Mouse (Mus musculus) E14TG2a.4 (cell line): ENCODE measurements around the gene Por.

Experiments used
- H3K27me3 ChIP-seq: 2 replicates; pipeline ENCODE4 v1.6.1; 2014; ENCODE audit warnings: low read length, control low read depth; ENCODE audit not compliant: insufficient read depth
- H3K36me3 ChIP-seq: 2 replicates; pipeline ENCODE4 v1.6.1; 2014; ENCODE audit warnings: low read length, control low read depth; ENCODE audit not compliant: insufficient read depth
- H3K4me1 ChIP-seq: replicated peaks from 2 replicates; pipeline ENCODE4 v1.6.1; 2014; ENCODE audit warnings: low read depth, low read length, control low read depth
- H3K4me3 ChIP-seq: replicated peaks from 2 replicates; pipeline ENCODE4 v1.5.1; 2014; ENCODE audit warnings: mild to moderate bottlenecking, low read length
- H3K9me3 ChIP-seq: 2 replicates; pipeline ENCODE4 v1.6.1; 2014; ENCODE audit warnings: low read length, control low read depth
- CTCF ChIP-seq: conservative IDR thresholded peaks from 2 replicates; pipeline ENCODE4 v1.5.1; 2014; ENCODE audit warnings: low read length
- NANOG ChIP-seq: IDR thresholded peaks from 2 replicates; pipeline ENCODE4 v1.6.1; 2014; ENCODE audit warnings: borderline replicate concordance, low read length, mixed read lengths
- POU5F1 ChIP-seq: IDR thresholded peaks from 2 replicates; pipeline ENCODE4 v1.6.1; 2014; ENCODE audit warnings: low read length, borderline replicate concordance

Gene Por

GRCm38 (mm10) chr5:135678481-135678880 lies 8.6 kb downstream of the Por start:
- 0 out of 2 replicates have a peak, but pooled peaks cover 3% of the 10 kb centered on the region for H3K9me3 ChIP-seq
- 0 out of 2 replicates have a peak, but pooled peaks cover 2% of the 10 kb centered on the region for H3K27me3 ChIP-seq
- H3K4me1 ChIP-seq = peaks cover 61% of the 10 kb centered on the region
- no peak for TF ChIP-seq POU5F1
- no peak for TF ChIP-seq CTCF
- TF ChIP-seq NANOG = no peak
- H3K36me3 ChIP-seq = no peaks in the 10 kb centered on the region
- H3K4me3 ChIP-seq = no peak overlapping the region

DNA sequence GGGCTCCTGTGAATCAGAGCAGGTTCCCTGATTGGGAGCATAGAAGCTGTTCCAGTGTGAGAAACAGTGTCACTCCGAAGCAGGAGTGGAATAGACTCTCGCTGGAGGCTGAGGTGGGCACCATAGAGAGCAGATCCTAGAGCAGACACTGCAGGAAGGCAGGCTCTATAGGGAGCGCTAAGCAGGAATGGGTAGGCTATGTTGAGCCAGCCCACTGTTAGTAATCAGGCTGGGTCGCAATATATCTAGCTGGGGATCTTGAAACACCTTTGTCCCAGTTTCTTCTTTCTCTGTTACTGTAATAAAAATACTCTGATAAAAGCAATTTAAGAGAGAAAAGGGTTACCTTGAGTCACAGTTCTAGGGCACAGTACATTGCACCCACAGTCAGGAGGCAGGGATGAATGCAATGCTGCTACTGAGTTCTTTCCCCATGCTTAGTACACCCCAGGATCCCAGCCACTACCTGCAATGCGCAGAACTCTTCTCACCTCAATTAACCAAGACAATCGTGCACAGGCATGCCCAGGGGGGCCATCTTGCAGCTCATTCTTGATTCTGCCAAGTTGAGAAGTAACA lies 11.2 kb downstream of the Por start:
- Histone ChIP-seq H3K27me3 (0 out of 2 replicates have a peak, but pooled peaks cover 2% of the 10 kb centered on the region), H3K4me3 (no peak overlapping the region), H3K36me3 (no peaks in the 10 kb centered on the region), H3K9me3 (0 out of 2 replicates have a peak, but pooled peaks cover 3% of the 10 kb centered on the region), H3K4me1 (peaks cover 51% of the 10 kb centered on the region)
- TF ChIP-seq POU5F1 (no peak), CTCF (no peak)

GRCm38 (mm10) chr5:135682009-135682408 lies 12.2 kb downstream of the Por start:
- TF ChIP-seq NANOG (no peak), POU5F1 (no peak), CTCF (no peak)
- Histone ChIP-seq H3K4me3 (no peak overlapping the region), H3K4me1 (peaks cover 51% of the 10 kb centered on the region)

GRCm38 (mm10) chr5:135682942-135683570 lies 13.2 kb downstream of the Por start:
- H3K4me1 ChIP-seq = peaks cover 50% of the 10 kb centered on the region
- H3K27me3 ChIP-seq = no peaks in the 10 kb centered on the region
- no peak overlapping the region for H3K4me3 ChIP-seq
- no peaks in the 10 kb centered on the region for H3K36me3 ChIP-seq
- H3K9me3 ChIP-seq = 0 out of 2 replicates have a peak, but pooled peaks cover 1% of the 10 kb centered on the region
- no peak for TF ChIP-seq POU5F1
- TF ChIP-seq NANOG = no peak
- no peak for TF ChIP-seq CTCF

More at GRCm38 (mm10) chr5:135682009-135682408, 12.2 kb downstream of the Por start:
- Histone ChIP-seq H3K36me3 (no peaks in the 10 kb centered on the region), H3K27me3 (no peaks in the 10 kb centered on the region), H3K9me3 (0 out of 2 replicates have a peak, but pooled peaks cover 3% of the 10 kb centered on the region)

DNA sequence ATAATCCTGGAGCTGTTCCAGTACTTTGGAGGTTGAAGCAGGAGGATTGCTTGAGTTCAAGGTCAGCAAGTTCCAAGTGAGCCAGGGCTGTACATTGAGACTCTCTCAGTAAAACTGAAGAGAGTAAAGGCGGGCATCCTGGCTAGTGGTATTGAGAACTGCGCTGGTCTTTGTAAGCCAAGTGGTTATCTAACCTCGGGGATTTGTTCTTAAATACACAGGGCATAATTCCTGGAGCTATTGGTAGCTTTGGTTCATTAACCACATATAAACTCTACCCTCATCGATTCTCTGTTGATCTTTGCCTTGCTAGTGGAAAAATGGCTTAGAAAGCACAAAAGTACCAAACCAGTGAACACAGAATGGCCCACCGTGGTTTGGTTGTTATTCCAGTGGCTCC lies 20.6 kb downstream of the Por start:
- Histone ChIP-seq H3K36me3 (peaks cover 4% of the 10 kb centered on the region; the same call in 1 of the 2 replicates), H3K27me3 (no peaks in the 10 kb centered on the region), H3K9me3 (no peaks in the 10 kb centered on the region), H3K4me1 (peaks cover 48% of the 10 kb centered on the region), H3K4me3 (no peak overlapping the region)
- no peak for TF ChIP-seq NANOG
- no peak for TF ChIP-seq CTCF
- no peak for TF ChIP-seq POU5F1

DNA sequence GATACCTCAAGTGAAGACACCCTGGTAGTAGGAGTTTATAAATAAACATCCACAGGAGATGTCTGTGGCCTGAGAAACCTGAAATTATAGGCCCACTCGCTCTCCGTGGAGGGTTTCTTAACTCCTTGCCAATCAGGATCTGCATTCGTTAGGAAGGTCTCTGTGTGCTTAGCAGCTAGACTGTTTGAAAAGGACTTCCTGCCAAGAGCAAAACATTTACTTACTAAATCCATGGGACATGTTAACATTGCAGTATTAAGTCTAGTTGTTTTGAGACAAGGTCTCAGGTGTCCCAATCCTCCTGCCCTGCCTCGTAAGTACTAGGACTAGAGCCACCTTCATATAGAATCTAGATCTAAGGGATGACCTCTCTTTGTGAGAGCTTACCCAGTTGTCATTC lies 21.4 kb downstream of the Por start:
- TF ChIP-seq NANOG = no peak
- TF ChIP-seq POU5F1 = no peak
- no peak for TF ChIP-seq CTCF

GRCm38 (mm10) chr5:135693281-135693853 lies 23.5 kb downstream of the Por start:
- Histone ChIP-seq H3K36me3 (peaks cover 4% of the 10 kb centered on the region; the same call in 1 of the 2 replicates), H3K27me3 (no peaks in the 10 kb centered on the region), H3K4me1 (peaks cover 34% of the 10 kb centered on the region), H3K4me3 (no peak overlapping the region), H3K9me3 (no peaks in the 10 kb centered on the region)
- TF ChIP-seq NANOG (no peak), CTCF (no peak), POU5F1 (no peak)

More for the DNA sequence above, 21.4 kb downstream of the Por start:
- H3K4me3 ChIP-seq = no peak overlapping the region
- H3K27me3 ChIP-seq = no peaks in the 10 kb centered on the region
- H3K36me3 ChIP-seq = peaks cover 4% of the 10 kb centered on the region; the same call in 1 of the 2 replicates
- peaks cover 43% of the 10 kb centered on the region for H3K4me1 ChIP-seq
- no peaks in the 10 kb centered on the region for H3K9me3 ChIP-seq

DNA sequence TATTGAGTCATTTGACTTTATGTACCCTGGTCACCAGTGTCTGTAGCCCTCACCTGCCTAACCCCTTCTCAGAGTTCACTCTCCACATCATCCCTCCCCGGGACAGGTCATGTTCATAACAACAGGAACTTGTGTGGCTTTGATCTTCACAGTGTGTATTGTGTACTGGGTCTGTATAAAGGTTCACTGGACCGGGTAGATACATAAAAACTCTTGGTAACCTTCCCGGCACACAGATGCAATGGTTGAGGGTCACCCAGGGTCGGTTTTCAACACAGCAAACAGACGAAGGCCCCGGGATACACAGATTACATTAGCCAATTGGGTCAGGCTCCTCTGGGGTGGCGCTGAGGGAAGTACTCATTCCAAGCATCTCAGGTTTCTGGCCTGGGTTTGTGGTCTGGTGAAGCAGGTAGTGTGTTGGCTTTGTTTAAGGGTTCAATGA lies 25.5 kb downstream of the Por start:
- peaks cover 4% of the 10 kb centered on the region; the same call in 1 of the 2 replicates for H3K36me3 ChIP-seq
- H3K9me3 ChIP-seq = no peaks in the 10 kb centered on the region
- H3K4me1 ChIP-seq = peaks cover 34% of the 10 kb centered on the region
- no peak for TF ChIP-seq POU5F1
- TF ChIP-seq CTCF = no peak
- TF ChIP-seq NANOG = no peak
- no peaks in the 10 kb centered on the region for H3K27me3 ChIP-seq
- no peak overlapping the region for H3K4me3 ChIP-seq
